Mouse (Mus musculus): ENCODE data around the gene Nt5e.

DNA sequence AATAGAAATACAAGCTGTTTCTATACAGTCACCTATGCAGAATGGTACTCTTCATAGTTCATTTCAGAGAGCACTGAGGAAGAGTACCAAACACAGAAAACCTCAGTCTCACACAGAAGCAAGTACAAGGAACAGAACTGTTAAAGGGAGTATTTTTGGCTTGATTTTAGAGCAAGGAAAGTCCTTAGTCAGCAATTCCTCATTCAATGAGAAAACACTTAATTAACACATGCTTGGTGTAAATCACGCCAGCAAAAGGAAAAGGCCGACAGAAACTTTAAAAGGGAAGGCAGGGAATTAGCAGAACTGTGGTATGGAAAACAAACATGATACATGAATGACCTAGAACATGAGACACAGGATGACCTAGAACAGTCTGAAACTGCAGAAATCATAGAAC is 83.0 kb downstream of the Nt5e start:
- TF ChIP-seq CTCF (conservative IDR thresholded peaks at IDR 0.05; ENCODE audit: insufficient read depth, insufficient read length, low read depth, low read length) (no peak), POLR2A (IDR thresholded peaks at IDR 0.05; ENCODE audit: low read depth, low read length) (no peak)

All from kidney, adult 2 months (tissue).